Mouse (Mus musculus): ENCODE data around the gene Npm3.

DNA sequence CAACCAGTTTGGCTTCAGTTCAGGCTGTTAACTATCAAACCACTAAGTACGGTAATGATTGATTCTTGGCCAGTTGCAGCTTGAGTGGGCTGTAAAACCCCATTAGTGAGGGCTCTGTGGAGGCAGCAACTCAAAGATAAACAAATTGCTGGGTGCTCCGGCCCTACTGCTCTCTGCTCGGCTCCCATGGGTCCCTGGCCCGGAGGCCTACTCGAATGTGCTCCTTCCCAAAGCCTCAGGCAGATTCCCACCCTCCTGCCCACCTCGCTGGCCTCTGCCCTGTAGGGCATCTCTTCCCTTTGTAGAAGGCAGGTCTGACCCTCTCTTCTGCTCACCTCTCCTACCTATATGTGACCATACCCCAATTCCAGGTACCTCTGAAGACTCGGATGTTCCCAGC, 14.6 kb downstream of the Npm3 start:
- TF ChIP-seq CTCF (IDR thresholded peaks at IDR 0.05; ENCODE audit: insufficient read depth, low read depth, low read length) (no peak), POLR2A (IDR thresholded peaks at IDR 0.05; ENCODE audit: insufficient read depth, low read depth, low read length) (no peak)

Measured in olfactory bulb, adult 2 months (tissue).